Mouse (Mus musculus) liver, postnatal 0 days (tissue): ENCODE results near the gene Plcl2.

Experiments
- CTCF ChIP-seq: sonication (generic); IDR thresholded peaks from 2 replicates; pipeline ENCODE4 v1.5.1; 2016; ENCODE audit warnings: antibody characterized with exemption, low read depth
- EP300 ChIP-seq: IDR thresholded peaks from 2 replicates; pipeline ENCODE4 v1.6.1; 2016; ENCODE audit warnings: antibody characterized with exemption, low read depth, mild to moderate bottlenecking

DNA sequence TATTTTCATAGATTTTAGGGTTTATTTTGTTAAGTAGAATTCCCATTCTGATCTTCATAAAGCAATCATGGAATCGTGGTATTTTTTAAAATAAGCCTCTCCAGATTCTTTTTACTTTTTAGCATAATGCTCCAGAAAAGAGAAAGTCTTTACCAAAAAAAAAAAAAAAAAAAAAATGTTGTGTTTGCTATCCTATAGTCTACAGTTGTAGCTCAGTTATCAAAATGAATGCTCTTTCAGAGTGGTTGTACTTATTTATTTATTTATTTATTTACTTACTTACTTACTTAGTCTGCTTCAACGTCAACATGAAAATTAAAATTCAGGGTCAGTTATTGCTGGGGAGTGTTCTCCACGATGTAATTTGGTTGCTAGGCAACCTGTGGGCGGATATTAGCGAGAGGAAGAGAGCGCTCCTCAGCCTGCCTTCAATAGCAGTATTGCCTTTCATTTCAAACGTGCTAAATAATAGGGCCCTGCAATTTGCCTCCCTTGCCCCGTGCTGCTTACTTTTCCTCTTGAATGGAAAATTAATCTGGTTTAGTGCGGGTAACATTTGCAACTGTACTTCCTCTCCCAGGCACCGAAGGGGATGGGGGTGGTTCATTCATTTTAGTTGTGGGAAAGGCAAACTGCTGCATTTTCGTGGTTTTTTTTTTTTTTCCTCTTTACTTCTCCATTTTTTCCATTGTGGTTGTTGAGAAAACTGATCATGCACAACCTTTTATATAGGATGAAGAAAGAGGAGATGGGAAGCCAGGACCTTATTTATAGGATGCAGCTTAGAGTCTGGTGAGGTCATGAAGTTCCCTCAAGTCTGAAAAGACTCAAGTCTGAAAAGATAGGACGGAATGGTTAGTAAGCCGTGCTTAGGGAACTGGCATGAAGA is 39.4 kb upstream of the Plcl2 start:
- TF ChIP-seq CTCF (no peak), EP300 (no peak)
